Comparison of ENCODE assay signal across 26 mouse cellular contexts in the genomic region with DNA sequence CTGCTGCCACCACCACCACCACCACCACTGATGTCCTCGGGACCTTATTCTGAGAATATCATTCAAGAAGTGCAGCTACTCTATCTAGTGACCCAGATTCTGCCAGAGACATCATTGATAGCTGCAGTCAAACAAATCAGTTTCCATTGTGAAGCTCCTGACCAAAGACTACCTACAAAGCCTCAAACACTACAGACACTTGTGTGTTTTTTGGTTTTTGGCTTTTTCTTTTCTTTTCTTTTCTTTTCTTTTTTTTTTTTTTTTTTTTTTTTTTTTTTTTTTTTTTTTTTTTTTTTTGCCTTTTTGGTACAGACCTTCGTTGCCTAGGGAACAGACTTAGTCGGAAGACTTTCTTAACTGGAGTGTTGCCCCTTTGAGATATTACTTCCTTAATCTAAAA.
"Had no signal": no experiment of that assay in that cellular context is flagged by ENCODE, and none has a peak within 500 bp of the region (broad histone marks: within the 10 kb centered on the region; RNA-seq: fewer than 3 reads in every experiment).

No protein-coding gene starts in this region.

- H3K4me2 ChIP-seq: embryonic facial prominence, embryonic 12.5 days; embryonic facial prominence, embryonic 13.5 days; embryonic facial prominence, embryonic 15.5 days; forebrain, embryonic 12.5 days; forebrain, embryonic 13.5 days; heart, embryonic 11.5 days; heart, embryonic 12.5 days had no signal

- H3K27ac ChIP-seq: embryonic facial prominence, embryonic 10.5 days; embryonic facial prominence, embryonic 12.5 days; embryonic facial prominence, embryonic 13.5 days; embryonic facial prominence, embryonic 15.5 days; forebrain, embryonic 10.5 days; forebrain, embryonic 12.5 days; forebrain, embryonic 13.5 days; gastrocnemius, adult 2 months; heart, embryonic 10.5 days had no signal

- H3K27me3 ChIP-seq: embryonic facial prominence, embryonic 12.5 days; embryonic facial prominence, embryonic 13.5 days; embryonic facial prominence, embryonic 15.5 days; forebrain, embryonic 12.5 days; forebrain, embryonic 13.5 days; heart, embryonic 12.5 days had no signal

- H3K4me3 ChIP-seq: embryonic facial prominence, embryonic 10.5 days; embryonic facial prominence, embryonic 12.5 days; embryonic facial prominence, embryonic 13.5 days; embryonic facial prominence, embryonic 15.5 days; erythroblast, embryonic 14.5 days; forebrain, embryonic 10.5 days; forebrain, embryonic 12.5 days; forebrain, embryonic 13.5 days; gastrocnemius, adult 2 months; heart, embryonic 10.5 days; heart, embryonic 12.5 days had no signal

- H3K9ac ChIP-seq: embryonic facial prominence, embryonic 12.5 days; embryonic facial prominence, embryonic 13.5 days; embryonic facial prominence, embryonic 15.5 days; forebrain, embryonic 12.5 days; forebrain, embryonic 13.5 days; heart, embryonic 12.5 days had no signal

- DNase-seq: cerebellum, adult 9-10 months; cerebellum, adult 9-11 months; cerebellum, postnatal 10 days; cerebellum, postnatal 14 days; cerebellum, postnatal 25 days; cerebellum, postnatal 36 days; embryo, embryonic 11 days; gastrocnemius, adult 2 months; gastrocnemius, postnatal 10 days; gastrocnemius, postnatal 14 days; gastrocnemius, postnatal 25 days; gastrocnemius, postnatal 36 days; heart, adult 18-20 months had no signal

- H3K4me1 ChIP-seq: embryonic facial prominence, embryonic 10.5 days; embryonic facial prominence, embryonic 12.5 days; embryonic facial prominence, embryonic 13.5 days; embryonic facial prominence, embryonic 15.5 days; forebrain, embryonic 10.5 days; forebrain, embryonic 12.5 days; forebrain, embryonic 13.5 days had no signal

- H3K9me3 ChIP-seq: embryonic facial prominence, embryonic 12.5 days; embryonic facial prominence, embryonic 15.5 days had no signal

- H3K36me3 ChIP-seq: embryonic facial prominence, embryonic 10.5 days; embryonic facial prominence, embryonic 12.5 days; embryonic facial prominence, embryonic 13.5 days; embryonic facial prominence, embryonic 15.5 days; forebrain, embryonic 10.5 days; forebrain, embryonic 12.5 days; heart, embryonic 10.5 days; heart, embryonic 12.5 days had no signal

- ATAC-seq: forebrain, embryonic 13.5 days; forebrain, embryonic 14.5 days; forebrain, embryonic 16.5 days had no signal
